Mouse (Mus musculus): ENCODE measurements at regions not wholly inside any gene's neighbourhood (a gene's known extent, or its start where the extent isn't known, plus 50 kb on each side); places are given as distances from the start of the nearest gene placed in this dataset.

DNA sequence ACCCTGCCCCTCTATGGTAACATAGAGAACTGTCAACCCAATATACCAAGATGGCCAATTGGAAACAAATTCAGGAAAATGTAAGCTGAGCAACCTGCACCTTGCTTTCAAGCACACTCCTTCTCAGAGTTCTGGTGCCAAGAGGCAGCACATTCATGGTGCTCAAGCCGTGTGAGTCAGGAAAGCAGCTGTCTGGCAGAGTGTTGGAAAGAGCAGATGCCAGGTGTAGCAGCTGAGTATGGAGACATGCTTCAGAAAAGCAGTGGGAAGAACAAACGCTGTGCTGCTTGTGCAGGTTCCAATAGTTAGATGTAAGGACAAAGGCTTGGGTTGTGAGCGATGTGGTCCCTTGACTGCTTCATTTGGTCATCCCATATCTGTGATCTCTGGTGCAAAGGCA, 794.0 kb upstream of the 4930452B06Rik start:
- 92% methylated on average over 3 of the region's 3 CpGs for WGBS
- TF ChIP-seq CTCF (IDR thresholded peaks at IDR 0.05; ENCODE audit: borderline replicate concordance, control insufficient read depth, extremely low read depth, insufficient read depth, low read length, poor library complexity): no peak
- TF ChIP-seq POLR2A (IDR thresholded peaks at IDR 0.05; ENCODE audit: control insufficient read depth, extremely low read depth, insufficient read depth, low read length, poor library complexity): no peak
- no peak overlapping the region for H3K4me3 ChIP-seq (ENCODE audit: control insufficient read depth, insufficient read depth, low read length)
- H3K27ac ChIP-seq (ENCODE audit: control insufficient read depth, insufficient read depth, low read length): no peak overlapping the region
- DNase-seq: no peak
- no peaks in the 10 kb centered on the region for H3K4me1 ChIP-seq (replicated peaks; ENCODE audit: control insufficient read depth, insufficient read depth, low read length)
- H3K27me3 ChIP-seq (ENCODE audit: control insufficient read depth, insufficient read depth, low read length): no peaks in the 10 kb centered on the region
- H3K36me3 ChIP-seq (ENCODE audit: control insufficient read depth, insufficient read depth, low read length): no peaks in the 10 kb centered on the region

DNA sequence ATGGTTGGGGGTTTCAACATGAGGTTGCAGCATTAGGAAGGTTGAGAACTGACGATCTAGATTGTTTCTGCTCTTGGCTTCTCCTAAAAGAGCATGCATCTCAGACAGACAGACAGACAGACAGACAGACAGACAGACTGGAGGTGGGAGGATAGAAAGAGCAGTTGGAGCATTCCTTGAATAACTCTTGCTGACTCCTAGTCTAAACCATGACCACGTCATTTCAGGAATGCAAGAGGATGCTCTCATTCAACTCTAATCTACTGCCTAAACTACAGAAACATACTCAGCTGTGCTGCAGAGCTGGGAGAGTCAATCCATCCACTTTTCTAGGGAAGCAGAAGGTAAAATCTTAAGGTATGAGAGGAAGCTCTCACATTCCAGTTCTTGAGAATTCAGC, 792.8 kb upstream of the 4930452B06Rik start:
- TF ChIP-seq POLR2A (IDR thresholded peaks at IDR 0.05; ENCODE audit: control insufficient read depth, extremely low read depth, insufficient read depth, low read length, poor library complexity) (no peak), CTCF (IDR thresholded peaks at IDR 0.05; ENCODE audit: borderline replicate concordance, control insufficient read depth, extremely low read depth, insufficient read depth, low read length, poor library complexity) (no peak)
- no peak for DNase-seq
- H3K27me3 ChIP-seq (ENCODE audit: control insufficient read depth, insufficient read depth, low read length): no peaks in the 10 kb centered on the region
- no peaks in the 10 kb centered on the region for H3K4me1 ChIP-seq (replicated peaks; ENCODE audit: control insufficient read depth, insufficient read depth, low read length)
- WGBS: 92% methylated on average over 2 of the region's 2 CpGs
- H3K27ac ChIP-seq (ENCODE audit: control insufficient read depth, insufficient read depth, low read length): no peak overlapping the region
- H3K36me3 ChIP-seq (ENCODE audit: control insufficient read depth, insufficient read depth, low read length): no peaks in the 10 kb centered on the region
- H3K4me3 ChIP-seq (ENCODE audit: control insufficient read depth, insufficient read depth, low read length): no peak overlapping the region

DNA sequence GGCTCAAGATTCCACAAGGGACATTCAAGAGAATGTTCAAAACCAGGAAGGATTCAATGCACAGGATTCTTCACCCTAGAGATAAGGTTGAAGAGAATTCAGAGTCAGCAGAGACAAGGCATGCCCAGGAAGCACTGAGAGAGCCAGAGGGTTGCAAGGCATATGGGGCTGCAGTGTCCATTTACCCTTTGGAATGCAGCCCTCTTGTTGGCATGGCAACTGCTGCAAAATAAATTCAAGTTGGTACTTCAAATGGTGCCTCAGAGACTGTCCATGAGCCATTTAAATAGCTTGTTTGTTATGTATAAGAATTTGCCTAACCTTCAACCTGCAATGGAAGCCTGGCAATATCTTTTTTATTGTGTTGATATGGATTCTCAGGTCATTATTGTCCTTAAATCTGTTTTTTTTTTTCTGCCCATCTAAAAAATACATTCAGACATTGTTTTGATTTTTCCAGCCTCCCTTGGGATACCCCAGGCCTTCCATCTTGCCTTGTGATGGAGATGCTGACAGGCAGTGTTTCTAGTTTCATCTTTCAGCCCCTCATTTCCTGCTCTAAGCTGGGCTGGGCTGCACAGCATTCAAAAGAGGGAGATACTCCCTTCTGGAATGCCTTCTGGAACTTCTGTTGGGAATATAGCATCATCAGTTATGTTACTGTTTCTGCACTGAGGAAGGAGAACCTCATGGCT, 791.9 kb upstream of the 4930452B06Rik start:
- Histone ChIP-seq H3K27me3 (ENCODE audit: control insufficient read depth, insufficient read depth, low read length) (no peaks in the 10 kb centered on the region), H3K4me3 (ENCODE audit: control insufficient read depth, insufficient read depth, low read length) (no peak overlapping the region), H3K27ac (ENCODE audit: control insufficient read depth, insufficient read depth, low read length) (no peak overlapping the region), H3K36me3 (ENCODE audit: control insufficient read depth, insufficient read depth, low read length) (no peaks in the 10 kb centered on the region), H3K4me1 (replicated peaks; ENCODE audit: control insufficient read depth, insufficient read depth, low read length) (no peaks in the 10 kb centered on the region)
- DNase-seq: no peak
- TF ChIP-seq POLR2A (IDR thresholded peaks at IDR 0.05; ENCODE audit: control insufficient read depth, extremely low read depth, insufficient read depth, low read length, poor library complexity) (no peak), CTCF (IDR thresholded peaks at IDR 0.05; ENCODE audit: borderline replicate concordance, control insufficient read depth, extremely low read depth, insufficient read depth, low read length, poor library complexity) (no peak)

DNA sequence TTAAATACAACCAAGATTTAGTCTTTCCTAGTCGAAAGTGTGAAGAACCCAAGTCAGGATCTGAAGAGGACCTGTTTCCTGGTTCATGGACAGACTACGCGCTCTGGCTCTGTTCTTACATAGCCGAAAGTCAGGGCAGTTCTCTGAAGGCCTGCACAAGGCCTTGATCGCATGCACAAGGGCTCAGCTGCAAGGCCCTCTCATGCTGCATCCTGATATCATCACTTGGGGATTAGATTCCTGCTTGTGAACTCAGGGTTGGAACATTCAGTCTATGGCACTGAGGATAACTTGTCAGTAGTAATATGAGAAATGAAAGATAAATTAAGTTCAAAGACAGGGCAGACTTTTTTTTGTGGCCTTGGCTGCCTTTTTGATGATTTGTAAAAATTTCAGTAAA, 789.9 kb upstream of the 4930452B06Rik start:
- H3K4me3 ChIP-seq (ENCODE audit: control insufficient read depth, insufficient read depth, low read length): no peak overlapping the region
- no peaks in the 10 kb centered on the region for H3K27me3 ChIP-seq (ENCODE audit: control insufficient read depth, insufficient read depth, low read length)
- DNase-seq: no peak
- no peak for TF ChIP-seq CTCF (IDR thresholded peaks at IDR 0.05; ENCODE audit: borderline replicate concordance, control insufficient read depth, extremely low read depth, insufficient read depth, low read length, poor library complexity)
- no peak for TF ChIP-seq POLR2A (IDR thresholded peaks at IDR 0.05; ENCODE audit: control insufficient read depth, extremely low read depth, insufficient read depth, low read length, poor library complexity)
- 94% methylated on average over 5 of the region's 5 CpGs for WGBS
- H3K27ac ChIP-seq (ENCODE audit: control insufficient read depth, insufficient read depth, low read length): no peak overlapping the region
- no peaks in the 10 kb centered on the region for H3K4me1 ChIP-seq (replicated peaks; ENCODE audit: control insufficient read depth, insufficient read depth, low read length)
- no peaks in the 10 kb centered on the region for H3K36me3 ChIP-seq (ENCODE audit: control insufficient read depth, insufficient read depth, low read length)

DNA sequence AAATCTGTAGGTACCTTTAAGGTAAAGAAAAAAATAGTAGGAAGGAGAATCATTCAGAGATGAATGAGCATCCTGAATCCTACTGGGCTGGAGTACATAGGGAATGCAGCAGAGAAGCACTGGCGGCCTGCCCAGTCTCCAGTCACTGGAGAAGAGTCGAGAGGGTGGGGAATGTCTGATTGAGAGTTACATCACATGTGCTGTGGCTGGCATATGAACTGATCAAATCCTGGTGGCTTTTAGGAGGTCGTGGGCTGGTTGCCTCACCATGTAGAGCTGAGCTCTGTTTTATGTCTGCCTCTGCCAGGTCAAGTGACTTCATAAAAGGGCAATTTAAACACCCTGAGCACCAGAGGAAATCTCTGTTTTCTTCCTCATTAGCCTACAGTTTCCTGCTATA, 783.9 kb upstream of the 4930452B06Rik start:
- H3K27me3 ChIP-seq (ENCODE audit: control insufficient read depth, insufficient read depth, low read length): no peaks in the 10 kb centered on the region
- H3K4me1 ChIP-seq (replicated peaks; ENCODE audit: control insufficient read depth, insufficient read depth, low read length): no peaks in the 10 kb centered on the region
- no peak overlapping the region for H3K27ac ChIP-seq (ENCODE audit: control insufficient read depth, insufficient read depth, low read length)
- TF ChIP-seq CTCF (IDR thresholded peaks at IDR 0.05; ENCODE audit: borderline replicate concordance, control insufficient read depth, extremely low read depth, insufficient read depth, low read length, poor library complexity) (no peak), POLR2A (IDR thresholded peaks at IDR 0.05; ENCODE audit: control insufficient read depth, extremely low read depth, insufficient read depth, low read length, poor library complexity) (no peak)
- DNase-seq: no peak
- H3K36me3 ChIP-seq (ENCODE audit: control insufficient read depth, insufficient read depth, low read length): no peaks in the 10 kb centered on the region
- 61% methylated on average over 3 of the region's 3 CpGs for WGBS
- no peak overlapping the region for H3K4me3 ChIP-seq (ENCODE audit: control insufficient read depth, insufficient read depth, low read length)

DNA sequence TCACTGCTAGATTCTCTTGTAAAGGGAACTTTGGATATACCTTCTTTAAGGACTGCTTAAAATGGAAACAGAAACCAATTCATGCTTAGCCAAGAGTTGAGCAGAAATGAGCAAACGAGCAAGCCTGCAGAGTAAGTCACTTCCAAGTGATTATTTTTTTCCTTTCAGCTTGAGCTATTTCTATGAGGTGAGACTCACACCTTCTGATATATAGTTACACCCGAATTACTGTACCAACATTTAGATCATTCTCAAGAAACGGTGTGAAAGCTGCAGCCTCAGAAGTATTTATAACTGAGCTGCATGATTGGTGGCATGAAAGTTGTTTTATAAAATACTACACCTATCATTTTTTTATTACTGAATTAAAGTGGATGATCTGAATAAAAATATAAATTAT, 771.9 kb upstream of the 4930452B06Rik start:
- WGBS: 75% methylated on average over 3 of the region's 3 CpGs
- TF ChIP-seq CTCF (IDR thresholded peaks at IDR 0.05; ENCODE audit: borderline replicate concordance, control insufficient read depth, extremely low read depth, insufficient read depth, low read length, poor library complexity) (no peak), POLR2A (IDR thresholded peaks at IDR 0.05; ENCODE audit: control insufficient read depth, extremely low read depth, insufficient read depth, low read length, poor library complexity) (no peak)
- no peaks in the 10 kb centered on the region for H3K27me3 ChIP-seq (ENCODE audit: control insufficient read depth, insufficient read depth, low read length)
- no peak overlapping the region for H3K4me3 ChIP-seq (ENCODE audit: control insufficient read depth, insufficient read depth, low read length)
- H3K4me1 ChIP-seq (replicated peaks; ENCODE audit: control insufficient read depth, insufficient read depth, low read length): no peaks in the 10 kb centered on the region
- no peak for DNase-seq
- no peaks in the 10 kb centered on the region for H3K36me3 ChIP-seq (ENCODE audit: control insufficient read depth, insufficient read depth, low read length)
- H3K27ac ChIP-seq (ENCODE audit: control insufficient read depth, insufficient read depth, low read length): no peak overlapping the region

DNA sequence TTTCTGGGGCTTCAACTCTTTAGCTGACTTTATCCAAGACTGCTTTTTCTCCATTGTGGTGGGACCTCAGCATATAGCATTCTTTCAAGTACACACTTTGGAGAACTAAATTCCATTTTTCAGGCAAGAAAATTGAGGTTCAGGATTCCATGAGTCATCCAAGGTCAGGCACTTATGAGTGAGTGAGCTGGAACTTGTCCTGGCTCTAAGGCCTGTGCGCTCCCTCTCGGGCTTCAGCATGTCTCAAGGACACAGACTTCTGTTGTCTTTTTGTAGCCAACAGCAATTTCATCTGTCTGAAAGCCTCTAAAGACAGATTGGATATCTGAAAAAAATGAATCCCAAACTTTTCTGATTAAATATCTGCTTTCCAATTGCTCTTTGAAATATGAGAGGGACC, 769.1 kb upstream of the 4930452B06Rik start:
- no peak for DNase-seq
- 100% methylated on average over 2 of the region's 2 CpGs for WGBS
- H3K27me3 ChIP-seq (ENCODE audit: control insufficient read depth, insufficient read depth, low read length): no peaks in the 10 kb centered on the region
- no peak overlapping the region for H3K4me3 ChIP-seq (ENCODE audit: control insufficient read depth, insufficient read depth, low read length)
- no peaks in the 10 kb centered on the region for H3K36me3 ChIP-seq (ENCODE audit: control insufficient read depth, insufficient read depth, low read length)
- no peak overlapping the region for H3K27ac ChIP-seq (ENCODE audit: control insufficient read depth, insufficient read depth, low read length)
- H3K4me1 ChIP-seq (replicated peaks; ENCODE audit: control insufficient read depth, insufficient read depth, low read length): no peaks in the 10 kb centered on the region
- TF ChIP-seq POLR2A (IDR thresholded peaks at IDR 0.05; ENCODE audit: control insufficient read depth, extremely low read depth, insufficient read depth, low read length, poor library complexity) (no peak), CTCF (IDR thresholded peaks at IDR 0.05; ENCODE audit: borderline replicate concordance, control insufficient read depth, extremely low read depth, insufficient read depth, low read length, poor library complexity) (no peak)

Data from thymus, adult 2 months (tissue).